Mouse (Mus musculus): Measurements from ENCODE around the gene Rgl1. TPM values are rescaled to one million over a fixed set of nuclear protein-coding genes. Genes with fewer than 3 reads are reported as not detected.
A peak's percentile ranks its signal among the peaks of the same experiment; 100 is the strongest.
"Not testable (repeated sequence)": the region's sequence is repeated elsewhere in the genome, so short reads cannot be mapped to it uniquely, and the experiment has no call there.

Rgl1 gene
- polyA plus RNA-seq, 1 experiment = 63.0 TPM

- no peak for DNase-seq (ENCODE audit: extremely low spot score in 1 of 2, low spot score in 1 of 2)
These were observed 96.5 kb downstream of the Rgl1 start for GRCm38 (mm10) chr1:152669446-152670180.

DNA sequence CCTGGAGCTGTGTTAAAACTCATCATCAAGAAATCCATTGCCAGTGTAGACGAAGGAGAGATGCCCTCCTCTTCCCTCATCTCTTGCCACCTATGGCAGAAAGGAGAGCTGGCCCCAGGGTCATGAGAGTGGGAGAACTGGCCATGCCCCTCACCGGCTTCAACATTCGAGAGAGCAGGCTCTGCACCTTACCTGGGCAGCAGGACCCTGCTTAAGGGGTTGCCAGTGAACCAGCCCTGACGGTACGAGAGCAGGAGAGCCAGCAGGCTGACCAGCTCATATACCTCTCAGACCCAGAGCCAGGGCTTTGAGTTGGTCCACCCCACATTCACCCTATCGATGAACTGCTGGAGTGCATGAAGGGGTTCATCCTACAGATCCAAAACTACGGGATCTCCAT lies 105.7 kb downstream of the Rgl1 start:
- no peak for DNase-seq (ENCODE audit: extremely low spot score in 1 of 2, low spot score in 1 of 2)

DNA sequence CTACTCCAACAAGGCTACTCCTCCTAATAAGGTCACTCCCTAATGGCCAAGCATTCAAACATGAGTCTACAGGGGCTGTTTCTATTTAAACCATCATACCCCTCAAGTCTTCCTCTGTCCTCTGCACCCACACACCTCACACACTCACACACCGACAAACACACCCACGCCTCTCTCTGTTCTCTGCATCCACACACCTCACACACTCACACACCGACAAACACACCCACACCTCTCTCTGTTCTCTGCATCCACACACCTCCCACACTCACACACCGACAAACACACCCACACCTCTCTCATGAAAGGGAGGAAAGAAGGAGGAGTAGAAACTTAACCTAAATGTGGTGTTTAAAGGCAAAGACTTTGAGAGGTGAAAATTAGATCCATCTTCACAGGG lies 106.2 kb downstream of the Rgl1 start:
- DNase-seq (ENCODE audit: extremely low spot score in 1 of 2, low spot score in 1 of 2) = no peak

- DNase-seq (ENCODE audit: extremely low spot score in 1 of 2, low spot score in 1 of 2) = no peak
These were observed 109.5 kb downstream of the Rgl1 start for GRCm38 (mm10) chr1:152656601-152657000.

- DNase-seq (ENCODE audit: extremely low spot score in 1 of 2, low spot score in 1 of 2) = no peak
These were observed 111.3 kb downstream of the Rgl1 start for GRCm38 (mm10) chr1:152654851-152655250.

- no peak for DNase-seq (ENCODE audit: extremely low spot score in 1 of 2, low spot score in 1 of 2)
These were observed 114.7 kb downstream of the Rgl1 start for GRCm38 (mm10) chr1:152651495-152651874.

- no peak for DNase-seq (ENCODE audit: extremely low spot score in 1 of 2, low spot score in 1 of 2)
These were observed 115.2 kb downstream of the Rgl1 start for GRCm38 (mm10) chr1:152650856-152651494.

DNA sequence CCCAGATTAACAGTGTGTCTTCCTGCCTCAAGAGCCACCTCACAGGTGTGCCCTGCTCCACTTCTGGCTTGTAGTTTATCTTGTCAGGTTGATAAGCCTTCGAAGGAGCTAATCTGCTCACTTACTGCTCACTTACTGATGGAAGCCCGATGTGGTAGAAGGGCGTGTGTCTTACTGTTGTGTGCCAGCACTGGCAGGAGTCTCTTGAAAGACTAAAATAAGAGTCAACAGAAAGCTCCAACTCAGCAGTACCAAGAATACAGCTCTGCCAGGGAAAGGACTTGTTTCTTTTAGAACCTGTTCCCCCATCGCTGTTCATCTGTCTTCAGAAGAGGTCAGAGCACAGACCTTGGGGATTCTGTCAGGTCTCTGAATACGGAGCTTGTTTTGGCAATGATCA lies 118.1 kb downstream of the Rgl1 start:
- DNase-seq (ENCODE audit: extremely low spot score in 1 of 2, low spot score in 1 of 2) = no peak

DNA sequence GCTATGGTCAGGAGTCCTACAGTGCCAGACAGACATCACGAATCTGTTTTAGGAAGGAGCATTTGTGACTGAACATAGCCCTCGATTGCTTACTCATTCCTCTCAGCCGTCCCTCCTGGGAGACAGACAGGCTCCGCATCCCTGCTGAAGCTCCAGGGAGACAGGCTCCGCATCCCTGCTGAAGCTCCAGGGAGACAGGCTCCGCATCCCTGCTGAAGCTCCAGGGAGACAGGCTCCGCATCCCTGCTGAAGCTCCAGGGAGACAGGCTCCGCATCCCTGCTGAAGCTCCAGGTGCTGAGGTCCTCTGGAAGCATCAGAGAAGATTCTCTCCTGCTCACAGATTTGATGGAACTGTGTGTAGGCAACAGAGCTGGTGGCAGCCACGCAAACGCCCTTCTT lies 123.9 kb downstream of the Rgl1 start:
- DNase-seq (ENCODE audit: extremely low spot score in 1 of 2, low spot score in 1 of 2) = not testable (repeated sequence)

DNA sequence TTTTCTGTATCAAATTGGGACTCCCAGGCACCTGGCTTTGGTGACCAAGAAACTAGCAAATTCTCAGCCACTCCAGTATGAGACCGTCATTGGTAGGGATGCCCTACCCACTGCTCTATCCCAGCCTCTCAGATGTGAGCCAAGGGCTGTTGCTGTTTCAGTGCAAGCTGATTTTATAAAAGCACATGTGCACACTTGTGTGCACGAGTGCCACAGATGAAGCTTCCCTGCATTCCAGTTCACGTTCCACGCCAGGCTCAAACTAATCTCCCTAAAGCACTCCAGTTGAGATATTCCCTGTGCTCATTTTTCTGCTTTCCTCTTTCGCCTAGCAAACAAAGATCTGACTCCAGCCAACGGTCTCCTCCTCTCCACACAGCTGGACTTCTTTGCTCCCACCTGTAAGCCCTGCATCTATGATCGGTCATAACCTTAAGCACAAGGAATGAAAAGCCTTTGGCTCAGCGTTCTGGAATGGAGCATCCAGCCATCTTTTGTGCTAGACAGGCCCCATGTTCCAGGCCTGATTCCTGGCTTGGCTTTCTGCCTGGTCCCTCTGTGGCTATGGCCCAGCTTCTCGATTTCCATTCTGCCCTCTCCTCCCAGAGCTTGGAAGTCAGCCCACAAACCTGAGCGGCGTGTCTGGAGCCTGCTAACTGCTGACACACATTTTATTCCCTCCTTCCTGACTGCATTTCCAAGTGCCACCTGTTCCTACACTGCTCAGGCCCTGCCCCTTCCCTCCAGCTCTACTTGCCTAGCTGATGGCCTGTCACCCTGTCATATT lies 125.8 kb downstream of the Rgl1 start:
- DNase-seq (ENCODE audit: extremely low spot score in 1 of 2, low spot score in 1 of 2) = peak; percentile 20 to 72

- DNase-seq (ENCODE audit: extremely low spot score in 1 of 2, low spot score in 1 of 2) = no peak
These were observed 126.8 kb downstream of the Rgl1 start for GRCm38 (mm10) chr1:152639344-152639743.

GRCm38 (mm10) chr1:152634638-152635037 lies 131.5 kb downstream of the Rgl1 start:
- DNase-seq (ENCODE audit: extremely low spot score in 1 of 2, low spot score in 1 of 2) = no peak

DNA sequence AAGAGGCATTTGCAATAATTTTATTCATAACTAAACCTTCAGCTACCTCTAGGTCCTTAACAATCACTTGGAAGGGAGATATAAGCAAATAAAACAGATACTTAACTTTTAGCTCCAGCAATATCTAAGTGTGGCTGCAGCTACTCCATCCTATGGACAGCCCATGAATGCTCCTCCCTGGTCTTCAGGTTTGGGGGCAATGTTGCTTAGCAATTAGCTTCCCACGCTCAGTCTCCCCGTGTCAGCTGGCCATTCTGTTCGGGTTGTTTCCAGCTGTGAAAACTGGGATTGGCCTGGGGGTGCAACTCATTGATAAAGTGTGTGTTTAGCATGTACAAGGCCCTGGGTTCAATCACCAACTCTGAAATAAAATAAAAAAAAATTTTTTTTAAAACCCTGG lies 136.4 kb downstream of the Rgl1 start:
- DNase-seq (ENCODE audit: extremely low spot score in 1 of 2, low spot score in 1 of 2) = no peak

DNA sequence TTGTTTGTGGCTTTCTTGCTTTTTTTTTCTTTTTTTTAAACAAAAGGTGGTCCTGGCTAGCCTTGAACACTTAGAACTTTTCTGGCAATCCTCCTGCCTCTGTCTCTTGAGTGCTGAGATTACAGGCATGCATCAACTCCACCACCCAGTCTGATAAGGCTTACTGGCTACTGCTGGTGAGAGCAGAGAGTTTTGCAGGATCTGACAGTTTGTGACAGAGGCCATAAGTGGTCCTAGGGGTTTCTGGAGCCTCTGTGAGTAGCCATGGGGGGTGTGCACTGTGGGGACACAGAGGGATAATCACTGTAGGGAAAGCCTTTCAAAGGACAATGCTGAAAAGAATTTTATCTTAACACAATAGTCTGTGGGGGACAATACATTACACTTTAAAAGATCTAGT lies 140.5 kb downstream of the Rgl1 start:
- no peak for DNase-seq (ENCODE audit: extremely low spot score in 1 of 2, low spot score in 1 of 2)

DNA sequence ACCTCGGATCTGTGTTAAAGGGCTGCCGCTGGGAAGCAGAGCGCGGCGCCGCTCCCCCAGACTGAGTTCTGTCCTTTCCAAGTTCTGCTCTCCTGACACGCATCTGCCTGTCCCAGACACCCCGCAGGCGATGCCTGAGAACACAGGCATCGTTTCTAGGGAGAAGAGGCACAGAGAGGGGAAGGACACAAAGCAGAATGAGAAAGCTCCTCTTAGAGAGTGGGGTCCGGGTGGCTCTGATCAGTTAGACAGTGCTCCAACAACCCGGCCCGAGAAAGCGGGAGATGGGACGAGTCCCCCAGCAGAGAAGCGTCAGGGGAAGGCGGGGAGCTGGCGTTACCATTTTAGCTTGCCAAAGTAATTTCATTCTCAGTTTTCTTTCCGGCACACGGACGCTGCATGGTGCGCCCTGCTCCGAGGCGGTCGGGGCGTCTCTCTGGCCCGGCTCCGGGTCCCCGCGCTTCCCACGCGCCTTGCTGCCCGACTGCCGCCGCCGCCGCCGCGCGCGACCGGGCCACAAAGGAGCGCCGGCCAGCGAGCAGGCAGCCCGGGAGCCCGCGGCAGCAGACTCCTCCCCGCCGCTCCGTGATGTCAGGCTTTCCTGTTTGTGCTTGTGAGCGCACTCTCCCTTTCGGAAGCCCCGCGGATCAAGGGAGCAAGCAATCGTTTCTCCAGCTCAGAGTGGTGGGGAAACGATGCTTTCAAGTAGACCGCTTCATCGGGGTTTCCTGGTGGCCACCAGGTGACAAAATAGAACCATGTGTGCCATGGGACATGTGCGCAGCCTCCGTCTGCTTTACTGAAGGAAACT lies 141.3 kb downstream of the Rgl1 start:
- DNase-seq (ENCODE audit: extremely low spot score in 1 of 2, low spot score in 1 of 2) = peak in 1 of 2 experiments; percentile 56

GRCm38 (mm10) chr1:152623375-152624270 lies 142.5 kb downstream of the Rgl1 start:
- DNase-seq (ENCODE audit: extremely low spot score in 1 of 2, low spot score in 1 of 2) = no peak

DNA sequence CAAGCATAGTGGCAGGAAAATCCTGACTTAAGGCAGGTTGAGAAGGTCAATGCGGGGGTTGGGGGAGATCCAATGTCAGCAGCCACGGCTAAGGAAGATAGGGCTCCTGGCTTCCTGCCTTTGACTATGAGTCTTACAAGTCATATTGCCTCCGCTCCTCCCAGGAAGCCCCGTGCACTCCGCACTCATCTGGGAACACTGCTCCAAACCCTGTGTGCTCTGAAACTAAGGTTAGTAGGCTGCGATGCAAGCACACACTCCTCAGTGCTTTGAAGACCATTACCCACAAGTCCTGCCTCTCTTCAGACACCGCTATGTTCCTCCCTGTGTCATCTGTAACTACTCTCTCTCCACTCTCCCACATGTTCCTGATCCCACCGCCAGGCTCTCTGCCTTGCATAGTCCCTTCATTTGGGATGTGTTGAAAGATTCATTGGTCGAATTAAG lies 143.4 kb downstream of the Rgl1 start:
- no peak for DNase-seq (ENCODE audit: extremely low spot score in 1 of 2, low spot score in 1 of 2)

DNA sequence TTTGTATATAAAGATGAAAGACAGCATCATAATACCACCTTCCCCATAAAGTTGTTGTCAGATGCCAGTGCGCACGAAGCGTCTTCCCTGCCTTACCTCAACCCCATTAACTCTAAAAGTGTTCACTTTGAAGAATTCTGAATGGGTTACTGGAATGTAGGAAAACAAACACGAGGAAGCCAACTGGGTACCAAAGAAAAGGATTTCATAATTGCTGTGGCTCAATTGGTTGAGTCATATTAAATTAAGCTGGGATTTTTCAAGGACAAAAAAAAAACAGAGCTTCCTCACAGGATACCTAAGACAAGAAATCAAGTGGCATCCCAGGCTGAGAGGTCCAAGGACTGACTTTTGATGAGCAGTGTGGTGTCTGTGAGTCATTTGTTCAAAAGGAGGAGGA lies 144.5 kb downstream of the Rgl1 start:
- DNase-seq (ENCODE audit: extremely low spot score in 1 of 2, low spot score in 1 of 2) = no peak

DNA sequence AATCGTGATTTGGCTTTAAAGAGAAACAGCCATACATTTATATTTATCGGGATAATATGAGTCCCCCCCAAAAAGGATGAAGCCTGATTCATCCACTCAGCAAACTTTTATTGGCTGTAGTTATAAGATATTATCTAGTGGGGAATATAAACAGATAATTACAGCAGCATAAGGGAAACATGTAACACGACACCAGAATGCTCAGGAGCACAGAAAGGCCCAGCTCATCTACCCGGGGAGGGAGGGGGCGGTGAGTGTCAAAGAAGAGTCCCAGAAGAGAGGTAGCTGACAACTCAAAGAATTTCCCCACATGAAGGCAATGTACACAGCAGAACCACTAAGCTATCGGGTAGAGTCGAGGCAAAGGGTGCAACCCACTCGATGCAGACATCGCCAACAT lies 146.8 kb downstream of the Rgl1 start:
- no peak for DNase-seq (ENCODE audit: extremely low spot score in 1 of 2, low spot score in 1 of 2)

- no peak for DNase-seq (ENCODE audit: extremely low spot score in 1 of 2, low spot score in 1 of 2)
These were observed 147.3 kb downstream of the Rgl1 start for GRCm38 (mm10) chr1:152618896-152619295.
